Mouse (Mus musculus): ENCODE measurements around the gene Gm28308. TPM values are rescaled to one million over a fixed set of nuclear protein-coding genes. Genes with fewer than 3 reads are reported as not detected.

Gm28308 gene
- total RNA-seq, 2 experiments from 2014 or later, result 0.91 to 1.5 TPM

- peak; percentile 48 for DNase-seq
These were observed 29.6 kb downstream of the Gm28308 start for GRCm38 (mm10) chr6:52183311-52184080.

GRCm38 (mm10) chr6:52182793-52183192 is 30.3 kb downstream of the Gm28308 start:
- DNase-seq, result no peak

- DNase-seq, result no peak
These were observed 31.1 kb downstream of the Gm28308 start for GRCm38 (mm10) chr6:52182030-52182429.

- DNase-seq, result no peak
These were observed 32.4 kb downstream of the Gm28308 start for GRCm38 (mm10) chr6:52180726-52181125.

GRCm38 (mm10) chr6:52180213-52180710 is 32.9 kb downstream of the Gm28308 start:
- DNase-seq, result no peak

GRCm38 (mm10) chr6:52179690-52180089 is 33.4 kb downstream of the Gm28308 start:
- DNase-seq, result no peak

GRCm38 (mm10) chr6:52178918-52179665 is 34.0 kb downstream of the Gm28308 start:
- peak; percentile 15 for DNase-seq

GRCm38 (mm10) chr6:52177806-52178205 is 35.3 kb downstream of the Gm28308 start:
- peak; percentile 2 for DNase-seq

- DNase-seq, result peak; percentile 49
These were observed 35.9 kb downstream of the Gm28308 start, which contains the start of gene 5730596B20Rik for GRCm38 (mm10) chr6:52177061-52177735. 5730596B20Rik (plus strand) TSS chr6:52177498.

- no peak for DNase-seq
These were observed 36.7 kb downstream of the Gm28308 start for GRCm38 (mm10) chr6:52176391-52176790.

- DNase-seq, result peak; percentile 75
These were observed 37.3 kb downstream of the Gm28308 start for GRCm38 (mm10) chr6:52175864-52176263.

GRCm38 (mm10) chr6:52174968-52175751 is 38.0 kb downstream of the Gm28308 start:
- DNase-seq, result peak; percentile 62

GRCm38 (mm10) chr6:52173648-52174047 is 39.5 kb downstream of the Gm28308 start:
- no peak for DNase-seq

- peak; percentile 97 for DNase-seq
These were observed 40.6 kb downstream of the Gm28308 start for GRCm38 (mm10) chr6:52172501-52172900.

GRCm38 (mm10) chr6:52171938-52172337 is 41.2 kb downstream of the Gm28308 start:
- no peak for DNase-seq

GRCm38 (mm10) chr6:52171331-52171730 is 41.8 kb downstream of the Gm28308 start:
- no peak for DNase-seq

- no peak for DNase-seq
These were observed 42.3 kb downstream of the Gm28308 start for GRCm38 (mm10) chr6:52170898-52171223.

- peak; percentile 65 for DNase-seq
These were observed 42.8 kb downstream of the Gm28308 start for GRCm38 (mm10) chr6:52170166-52170897.

- no peak for DNase-seq
These were observed 43.5 kb downstream of the Gm28308 start for GRCm38 (mm10) chr6:52169499-52170165.

Measured in adrenal gland, postnatal 10 days (tissue).